Mouse (Mus musculus) kidney, embryonic 16.5 days (tissue): ENCODE measurements at regions not wholly inside any gene's neighbourhood (a gene's known extent, or its start where the extent isn't known, plus 50 kb on each side); places are given as distances from the start of the nearest gene placed in this dataset.

ENCODE experiments used
- ATAC-seq: fragments of 200-750 bp; cut with Nextera tagmentation; 2 replicates; pipeline ENCODE4 v1.8.0; 2017; ENCODE audit warnings: moderate TSS enrichment; ENCODE audit not compliant: low FRiP score, low TSS enrichment
- H3K27ac ChIP-seq: fragments of 300-500 bp; sonication (generic); 2 replicates; pipeline ENCODE4 v1.5.1; 2014; ENCODE audit warnings: low read length
- H3K27me3 ChIP-seq: fragments of 300-500 bp; sonication (generic); 2 replicates; pipeline ENCODE4 v1.6.1; 2014; ENCODE audit warnings: low read length, control low read depth, mixed read lengths; ENCODE audit not compliant: insufficient read depth
- H3K36me3 ChIP-seq: fragments of 300-500 bp; sonication (generic); 2 replicates; pipeline ENCODE4 v1.6.1; 2014; ENCODE audit warnings: low read length, control low read depth, mixed read lengths; ENCODE audit not compliant: insufficient read depth
- H3K4me1 ChIP-seq: fragments of 300-500 bp; sonication (generic); 2 replicates; pipeline ENCODE4 v1.6.1; 2014; ENCODE audit warnings: low read length, control low read depth, mixed read lengths; ENCODE audit not compliant: insufficient read depth
- H3K4me2 ChIP-seq: fragments of 300-500 bp; sonication (generic); replicated peaks from 2 replicates; pipeline ENCODE4 v1.6.1; 2014; ENCODE audit warnings: low read depth, low read length
- H3K4me3 ChIP-seq: fragments of 300-500 bp; sonication (generic); 2 replicates; pipeline ENCODE4 v1.5.1; 2014; ENCODE audit warnings: mild to moderate bottlenecking, low read length
- H3K9ac ChIP-seq: fragments of 300-500 bp; sonication (generic); replicated peaks from 2 replicates; pipeline ENCODE4 v1.6.1; 2014; ENCODE audit warnings: low read length
- H3K9me3 ChIP-seq: fragments of 300-500 bp; sonication (generic); 2 replicates; pipeline ENCODE4 v1.6.1; 2016; ENCODE audit warnings: low read length, control low read depth
- WGBS: fragments of 180-500 bp; shearing (Covaris S2); extraction: QIAGEN DNeasy Blood & Tissue Kit; methylation state at CpG from one replicate; pipeline ENCODE4 v1.1.7; 2014; 5-methylcytosine and 5-hydroxymethylcytosine counted together

DNA sequence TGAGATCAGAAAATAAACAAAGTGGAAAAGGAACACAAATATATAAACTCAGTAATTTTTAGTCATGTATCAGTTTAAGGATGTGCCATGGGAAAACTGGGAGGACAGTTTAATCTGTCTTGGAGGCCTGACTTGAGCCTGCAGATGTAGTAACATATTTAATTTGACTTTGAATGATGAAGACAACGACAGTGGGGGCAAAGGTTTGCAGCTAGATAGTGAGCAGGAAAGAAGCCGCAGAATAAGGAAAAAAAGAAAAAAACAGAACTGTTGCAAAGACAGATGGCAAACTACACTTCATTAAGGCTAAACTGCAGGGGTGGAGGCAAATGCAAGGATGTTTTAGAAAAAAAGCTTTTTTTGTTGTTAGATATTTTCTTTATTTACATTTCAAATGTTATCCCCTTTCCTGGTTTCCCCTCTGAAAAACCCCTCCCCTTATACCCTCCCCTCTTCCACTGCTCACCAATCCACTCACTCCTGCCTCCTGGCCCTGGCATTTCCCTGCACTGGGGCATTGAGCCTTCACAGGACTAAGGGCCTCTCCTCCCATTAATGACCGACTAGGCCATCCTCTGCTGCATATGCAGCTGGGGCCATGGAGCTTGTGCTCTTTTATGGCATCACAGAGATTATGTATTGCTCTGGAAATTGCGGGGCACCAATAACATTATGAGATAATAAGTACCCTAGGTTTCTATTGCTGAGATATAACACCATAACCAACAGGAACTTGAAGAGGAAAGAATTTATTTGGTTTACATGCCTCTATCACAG lies 58.5 kb upstream of the Reg3g start:
- no peak overlapping the region for H3K4me3 ChIP-seq
- no peaks in the 10 kb centered on the region for H3K9me3 ChIP-seq
- ATAC-seq, result no peak
- H3K4me2 ChIP-seq, result no peak overlapping the region
- H3K9ac ChIP-seq, result no peak overlapping the region
- H3K4me1 ChIP-seq, result no peaks in the 10 kb centered on the region
- 48% methylated on average over 4 of the region's 4 CpGs for WGBS
- no peaks in the 10 kb centered on the region for H3K36me3 ChIP-seq
- no peaks in the 10 kb centered on the region for H3K27me3 ChIP-seq
- H3K27ac ChIP-seq, result no peak overlapping the region
